Mouse (Mus musculus) embryo, embryonic 9.5 days (tissue): ENCODE measurements around the gene Scn4b.

Source experiments
- DNase-seq: peaks from one replicate; pipeline ENCODE4 v3.0.0-alpha.2; 2017; ENCODE audit errors: extremely low spot score

The Scn4b gene

GRCm38 (mm10) chr9:45189661-45190174, 51.5 kb downstream of the Scn4b start:
- no peak for DNase-seq

GRCm38 (mm10) chr9:45195468-45195867, 57.3 kb downstream of the Scn4b start:
- DNase-seq = no peak

GRCm38 (mm10) chr9:45196125-45196830, 58.1 kb downstream of the Scn4b start:
- no peak for DNase-seq

DNA sequence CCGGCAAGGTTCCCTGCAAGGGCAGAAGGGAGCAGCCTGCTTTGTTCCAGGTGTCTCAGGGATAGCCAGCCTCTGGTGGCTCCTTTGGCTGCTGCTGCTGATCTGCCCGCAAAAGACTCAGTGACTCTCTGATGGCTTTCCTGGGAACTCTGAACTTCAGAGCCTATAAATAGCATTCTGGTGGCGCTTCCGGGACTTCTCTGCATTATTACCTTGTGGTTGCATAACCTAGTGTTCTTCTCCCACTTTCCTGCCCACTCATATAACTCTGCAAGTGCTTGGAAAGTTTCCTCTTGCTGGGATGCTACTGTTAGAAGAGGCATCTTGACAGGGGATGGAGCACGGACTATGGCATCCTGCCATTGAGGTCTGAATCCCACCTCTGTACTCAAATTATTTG, 59.4 kb downstream of the Scn4b start:
- no peak for DNase-seq

DNA sequence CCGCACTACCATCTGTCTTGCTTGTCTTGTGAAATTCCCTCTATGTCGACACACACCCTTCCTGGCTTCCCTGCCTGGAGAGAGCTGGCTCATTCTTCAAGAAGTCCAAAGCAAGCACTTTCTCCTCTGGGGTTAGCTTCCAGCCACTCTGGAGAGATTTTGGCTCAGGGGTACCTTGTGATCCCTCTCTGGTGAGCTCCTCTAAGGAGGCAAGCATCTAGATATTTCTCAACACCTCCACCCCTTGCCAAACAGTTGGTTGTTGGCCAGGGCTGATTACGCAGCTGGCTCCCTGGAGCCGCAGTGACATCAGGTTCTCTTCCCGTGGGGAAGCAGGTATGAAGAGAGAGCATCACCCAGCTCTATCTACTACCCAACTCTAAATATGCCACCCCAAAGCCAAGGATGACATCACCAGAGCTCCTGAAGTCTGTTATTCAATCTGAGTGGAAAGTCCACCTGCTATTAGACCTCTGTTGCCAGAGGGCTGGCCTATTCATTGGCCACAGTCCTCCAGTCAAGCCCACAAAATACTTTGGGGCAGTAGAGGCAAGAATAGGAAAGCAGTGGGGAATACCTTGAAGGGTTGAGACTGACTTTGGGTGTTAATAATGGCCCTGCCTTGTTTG, 63.2 kb downstream of the Scn4b start:
- DNase-seq = no peak

DNA sequence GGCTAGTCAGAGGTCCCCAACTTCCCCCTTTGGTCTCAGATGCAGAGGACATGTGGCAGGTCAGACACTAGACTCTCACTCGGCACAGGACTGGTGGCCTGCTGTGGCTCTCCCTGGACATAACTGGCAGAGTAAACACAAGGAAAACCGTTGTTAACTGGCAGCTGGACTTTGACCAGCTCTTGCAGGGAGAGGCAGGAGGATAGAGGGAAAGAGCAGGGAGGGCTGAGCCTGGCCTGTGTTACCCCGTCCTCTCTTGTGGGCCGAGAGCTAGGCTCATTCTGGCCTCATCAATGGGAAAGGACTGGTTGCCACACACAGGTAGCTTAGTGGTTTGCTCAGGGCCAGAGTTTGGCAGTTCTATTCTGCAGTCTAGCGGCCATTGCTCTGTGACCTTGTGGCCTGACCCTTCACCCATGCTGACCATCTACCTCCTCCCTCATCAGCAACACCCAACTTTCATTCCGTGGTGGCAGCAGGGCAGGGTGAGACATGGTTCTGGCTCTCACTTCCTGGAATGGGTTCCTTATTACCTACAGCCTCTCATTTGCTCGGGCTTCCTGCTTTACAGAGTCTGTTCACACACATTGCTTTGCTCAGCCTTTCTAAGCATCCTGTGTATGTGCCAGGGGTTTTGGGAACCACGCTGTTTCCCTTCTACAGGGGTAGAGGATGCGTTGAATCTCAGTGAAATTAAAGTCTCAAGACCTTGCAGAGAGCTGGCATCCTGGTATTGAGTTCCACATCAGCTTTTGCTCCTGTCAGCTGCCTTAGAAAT, 64.0 kb downstream of the Scn4b start:
- DNase-seq = no peak
